Mouse (Mus musculus) liver, embryonic 14.5 days (tissue): ENCODE measurements at regions not wholly inside any gene's neighbourhood (a gene's known extent, or its start where the extent isn't known, plus 50 kb on each side); places are given as distances from the start of the nearest gene placed in this dataset.

Experiments used
- CTCF ChIP-seq: IDR thresholded peaks from 2 replicates; pipeline ENCODE4 v1.5.1; 2016; ENCODE audit warnings: antibody characterized with exemption, low read depth, control low read depth
- EP300 ChIP-seq: IDR thresholded peaks from 2 replicates; pipeline ENCODE4 v1.6.1; 2016; ENCODE audit warnings: antibody characterized with exemption, low read depth

DNA sequence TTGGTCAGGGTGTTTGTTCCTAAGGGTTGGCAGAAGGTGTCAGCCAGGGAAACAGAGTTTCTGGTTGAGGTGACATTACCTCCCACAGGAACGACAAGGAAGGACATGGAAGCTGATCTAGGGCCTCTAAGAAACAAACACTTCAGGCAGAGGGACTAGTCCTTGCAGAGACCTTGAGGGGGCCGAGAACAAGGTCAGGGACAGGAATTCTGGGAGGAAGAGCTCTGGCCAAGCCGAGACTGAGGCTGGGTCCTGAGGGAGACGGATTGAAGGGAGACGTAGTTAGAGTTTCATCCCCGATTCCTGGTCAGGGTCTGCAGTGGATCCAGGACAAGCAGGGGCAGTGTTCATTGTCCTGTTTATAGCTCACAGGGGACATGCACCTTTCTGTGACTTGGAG lies 68.2 kb upstream of the Ptpn1 start:
- TF ChIP-seq CTCF (no peak), EP300 (no peak)
